Mouse (Mus musculus) midbrain, postnatal 0 days (tissue): ENCODE results near the gene Itgb5. TPM values are rescaled to one million over a fixed set of nuclear protein-coding genes. Genes with fewer than 3 reads are reported as not detected.

Experiments used
- ATAC-seq: fragments of 200-750 bp; cut with Nextera tagmentation; 2 replicates; pipeline ENCODE4 v1.8.0; 2017; ENCODE audit warnings: moderate number of reproducible peaks, mild to moderate bottlenecking, moderate TSS enrichment, moderate library complexity; ENCODE audit not compliant: low FRiP score
- DNase-seq: peaks from one replicate; pipeline ENCODE4 v3.0.0-alpha.2; 2015; ENCODE audit warnings: low spot score
- H3K27ac ChIP-seq: fragments of 300-500 bp; sonication (generic); 2 replicates; pipeline ENCODE4 v1.5.1; 2014; ENCODE audit warnings: low read depth, mild to moderate bottlenecking, low read length, mixed read lengths
- H3K27me3 ChIP-seq: fragments of 300-500 bp; sonication (generic); 2 replicates; pipeline ENCODE4 v1.6.1; 2014; ENCODE audit warnings: low read length, control low read depth, mixed read lengths; ENCODE audit not compliant: insufficient read depth
- H3K36me3 ChIP-seq: fragments of 300-500 bp; sonication (generic); 2 replicates; pipeline ENCODE4 v1.6.1; 2014; ENCODE audit warnings: low read length, control low read depth, mixed read lengths; ENCODE audit not compliant: insufficient read depth
- H3K4me1 ChIP-seq: fragments of 300-500 bp; sonication (generic); 2 replicates; pipeline ENCODE4 v1.6.1; 2014; ENCODE audit warnings: mild to moderate bottlenecking, control low read depth, antibody characterized with exemption, low read length, mixed read lengths; ENCODE audit not compliant: insufficient read depth
- H3K4me2 ChIP-seq: fragments of 300-500 bp; sonication (generic); 2 replicates; pipeline ENCODE4 v1.6.1; 2014; ENCODE audit warnings: low read depth, mild to moderate bottlenecking, low read length, mixed read lengths; ENCODE audit not compliant: poor library complexity, severe bottlenecking
- H3K4me3 ChIP-seq: fragments of 300-500 bp; sonication (generic); 2 replicates; pipeline ENCODE4 v1.5.1; 2014; ENCODE audit warnings: low read depth, mild to moderate bottlenecking, low read length, moderate library complexity
- H3K9ac ChIP-seq: fragments of 300-500 bp; sonication (generic); replicated peaks from 2 replicates; pipeline ENCODE4 v1.6.1; 2014; ENCODE audit warnings: mild to moderate bottlenecking, low read length, moderate library complexity, mixed read lengths; ENCODE audit not compliant: poor library complexity, severe bottlenecking
- H3K9me3 ChIP-seq: fragments of 300-500 bp; sonication (generic); 2 replicates; pipeline ENCODE4 v1.6.1; 2016; ENCODE audit warnings: low read length, control low read depth
- CTCF ChIP-seq: IDR thresholded peaks from 2 replicates; pipeline ENCODE4 v1.5.1; 2016; ENCODE audit warnings: antibody characterized with exemption, mild to moderate bottlenecking
- WGBS: fragments of 180-500 bp; shearing (Covaris S2); extraction: QIAGEN DNeasy Blood & Tissue Kit; methylation state at CpG from one replicate; pipeline ENCODE4 v1.1.7; 2014; 5-methylcytosine and 5-hydroxymethylcytosine counted together
- polyA plus RNA-seq: library from polyadenylated mRNA; unstranded; fragments of >200 nt; fragmentation: Nextera tagmentation; extraction: Ambion mirVana; gene quantifications from 2 replicates; pipeline ENCODE4 v1.2.1, GENCODE M21; 2015
- total RNA-seq: library from RNA; depleted of rRNA; stranded (reverse); fragments of >200 nt; gene quantifications from 2 replicates; pipeline ENCODE4 v1.2.3, GENCODE M21; 2014

The Itgb5 gene
- total and polyA plus RNA-seq, 2 experiments from 2014 or later = 22.9 to 49.8 TPM

DNA sequence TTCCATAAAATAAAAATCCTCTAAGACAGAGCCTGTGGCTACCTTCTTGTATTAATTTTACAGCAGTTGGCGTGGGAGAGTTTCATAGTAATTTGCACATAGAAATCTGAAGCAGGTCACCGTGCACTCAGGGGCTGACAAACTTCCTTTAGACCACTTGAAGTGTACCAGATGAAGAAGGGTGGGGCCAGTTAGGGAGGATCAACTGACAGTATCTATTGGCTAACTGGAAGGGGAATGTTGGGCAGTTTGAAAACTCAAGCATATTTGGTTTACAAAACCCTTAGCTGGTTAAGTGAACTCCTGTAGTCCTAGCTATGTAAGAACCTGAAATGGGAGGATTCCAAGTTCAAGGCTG is 137.8 kb downstream of the Itgb5 start:
- Histone ChIP-seq H3K27ac (peak overlapping the region; percentile 21; the same call in 1 of the 2 replicates), H3K27me3 (no peaks in the 10 kb centered on the region), H3K9me3 (no peaks in the 10 kb centered on the region), H3K4me2 (peak overlapping the region; percentile 69), H3K36me3 (no peaks in the 10 kb centered on the region), H3K9ac (peak overlapping the region; percentile 76), H3K4me1 (peaks cover 2% of the 10 kb centered on the region; the same call in 1 of the 2 replicates), H3K4me3 (peak overlapping the region; percentile 72)
- ATAC-seq (no peak), DNase-seq (no peak)
- WGBS = 57% methylated on average over 2 of the region's 2 CpGs
- TF ChIP-seq CTCF = no peak

GRCm38 (mm10) chr16:33979855-33980254 is 150.4 kb downstream of the Itgb5 start:
- H3K36me3 ChIP-seq = peaks cover 22% of the 10 kb centered on the region
- H3K4me2 ChIP-seq = no peak overlapping the region
- WGBS = 51% methylated on average over 2 of the region's 2 CpGs
- H3K4me1 ChIP-seq = no peaks in the 10 kb centered on the region
- no peaks in the 10 kb centered on the region for H3K9me3 ChIP-seq
- no peak overlapping the region for H3K9ac ChIP-seq
- H3K27me3 ChIP-seq = no peaks in the 10 kb centered on the region
- H3K27ac ChIP-seq = no peak overlapping the region
- no peak for ATAC-seq
- H3K4me3 ChIP-seq = no peak overlapping the region
- no peak for TF ChIP-seq CTCF
- no peak for DNase-seq

- 98% methylated on average over 6 of the region's 6 CpGs for WGBS
- no peak for DNase-seq
Measured at GRCm38 (mm10) chr16:33983712-33984111, 154.2 kb downstream of the Itgb5 start.

DNA sequence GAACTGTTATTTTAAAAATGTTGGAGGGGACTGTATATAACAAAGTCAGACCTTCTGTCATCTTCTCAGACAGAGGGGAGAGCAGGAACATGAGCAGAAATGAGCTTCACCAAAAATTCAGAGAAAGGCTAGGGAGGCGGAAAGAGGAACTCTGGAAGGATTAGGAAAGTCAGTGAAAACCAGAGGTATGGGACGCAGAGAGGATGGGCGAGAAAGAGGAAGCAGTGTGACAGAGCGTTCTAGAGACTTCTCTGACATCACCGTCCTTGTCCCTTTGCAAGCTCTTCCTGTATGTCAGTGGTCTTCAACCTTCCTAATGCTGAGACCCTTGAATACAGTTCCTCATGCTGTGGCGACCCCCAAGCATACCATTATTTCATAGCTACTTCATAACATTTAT is 155.9 kb downstream of the Itgb5 start:
- Histone ChIP-seq H3K4me1 (no peaks in the 10 kb centered on the region), H3K4me2 (no peak overlapping the region), H3K9ac (no peak overlapping the region), H3K27ac (no peak overlapping the region), H3K27me3 (no peaks in the 10 kb centered on the region), H3K36me3 (peaks cover 17% of the 10 kb centered on the region), H3K9me3 (no peaks in the 10 kb centered on the region), H3K4me3 (no peak overlapping the region)
- ATAC-seq (no peak), DNase-seq (no peak)
- 88% methylated on average over 6 of the region's 6 CpGs for WGBS
- TF ChIP-seq CTCF = no peak

More at GRCm38 (mm10) chr16:33983712-33984111, 154.2 kb downstream of the Itgb5 start:
- H3K4me2 ChIP-seq = no peak overlapping the region
- TF ChIP-seq CTCF = no peak
- no peak overlapping the region for H3K27ac ChIP-seq
- no peak overlapping the region for H3K9ac ChIP-seq
- H3K4me3 ChIP-seq = no peak overlapping the region
- H3K36me3 ChIP-seq = peaks cover 15% of the 10 kb centered on the region
- no peaks in the 10 kb centered on the region for H3K9me3 ChIP-seq
- no peak for ATAC-seq
- H3K4me1 ChIP-seq = no peaks in the 10 kb centered on the region
- no peaks in the 10 kb centered on the region for H3K27me3 ChIP-seq

GRCm38 (mm10) chr16:33986993-33987392 is 157.5 kb downstream of the Itgb5 start:
- DNase-seq (no peak), ATAC-seq (no peak)
- Histone ChIP-seq H3K9me3 (no peaks in the 10 kb centered on the region), H3K4me1 (no peaks in the 10 kb centered on the region), H3K27ac (no peak overlapping the region), H3K36me3 (peaks cover 17% of the 10 kb centered on the region), H3K4me2 (no peak overlapping the region), H3K4me3 (no peak overlapping the region), H3K9ac (no peak overlapping the region), H3K27me3 (no peaks in the 10 kb centered on the region)
- no peak for TF ChIP-seq CTCF
- WGBS = 89% methylated on average over 7 of the region's 7 CpGs

DNA sequence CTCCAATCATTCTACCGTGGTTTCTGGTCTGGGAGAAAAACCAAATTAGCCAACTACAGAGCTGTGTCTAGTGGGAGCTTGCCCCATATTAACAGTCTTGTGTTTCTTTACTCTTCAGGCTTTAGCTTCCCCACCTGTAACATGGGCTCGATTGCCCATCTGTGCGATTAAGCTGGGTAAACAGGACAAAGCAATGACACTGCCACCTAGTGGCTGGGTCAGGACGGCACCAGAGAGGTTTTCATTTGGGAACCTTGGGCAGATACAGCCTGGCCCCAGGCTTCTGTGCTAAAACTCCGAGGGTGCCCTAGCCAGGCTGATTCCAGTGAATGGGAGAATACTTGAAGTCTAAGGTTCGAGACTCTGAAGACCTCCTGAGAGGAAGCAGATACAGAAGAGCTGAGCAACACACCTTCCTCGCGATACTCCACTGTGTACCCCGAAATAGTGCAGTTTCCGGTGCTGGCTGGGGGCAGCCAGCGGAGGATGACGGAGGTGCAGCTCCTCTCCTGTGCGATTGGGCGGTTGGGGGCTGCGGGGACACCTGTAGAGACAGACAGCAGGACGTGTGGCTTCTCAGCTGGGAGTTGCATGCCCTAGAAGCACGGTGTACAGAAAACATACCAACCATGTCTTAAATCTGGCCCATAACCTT is 159.0 kb downstream of the Itgb5 start:
- DNase-seq (no peak), ATAC-seq (no peak)
- Histone ChIP-seq H3K9me3 (no peaks in the 10 kb centered on the region), H3K4me2 (no peak overlapping the region), H3K9ac (no peak overlapping the region), H3K27ac (no peak overlapping the region), H3K27me3 (no peaks in the 10 kb centered on the region), H3K36me3 (peaks cover 17% of the 10 kb centered on the region), H3K4me1 (no peaks in the 10 kb centered on the region), H3K4me3 (no peak overlapping the region)
- TF ChIP-seq CTCF = peak; percentile 78
- WGBS = 62% methylated on average over 17 of the region's 17 CpGs
